Mouse (Mus musculus): ENCODE measurements around the gene Adipor2. TPM values are rescaled to one million over a fixed set of nuclear protein-coding genes. Genes with fewer than 3 reads are reported as not detected.

Adipor2 gene
- polyA plus RNA-seq, 1 experiment = 370 TPM

DNA sequence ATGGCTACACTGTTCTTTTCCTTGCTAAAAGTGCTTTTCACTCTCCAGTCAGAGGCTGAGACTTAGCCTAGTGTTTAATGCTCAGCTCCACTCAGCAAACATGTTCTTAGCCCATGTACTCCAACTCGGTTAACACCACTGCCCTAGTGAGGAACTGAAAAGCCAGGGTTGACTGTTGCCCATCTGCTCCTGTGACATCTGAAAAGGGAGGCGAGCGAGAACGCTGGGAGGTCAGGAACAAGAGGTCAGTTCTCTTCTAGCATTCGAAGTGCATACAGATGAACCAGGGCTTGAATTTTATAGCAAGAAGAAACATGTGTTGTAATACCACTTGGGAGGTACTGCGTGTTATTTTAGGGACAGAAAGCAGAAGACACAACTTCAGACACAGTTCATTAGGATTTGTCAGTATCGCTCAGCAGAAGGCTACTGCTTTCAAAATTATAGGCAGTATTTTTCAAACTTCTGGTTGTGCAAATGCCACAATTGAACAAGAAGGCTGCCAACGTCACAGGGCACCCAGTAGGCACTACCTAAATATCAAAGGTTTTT, 59.4 kb downstream of the Adipor2 start:
- H3K4me3 ChIP-seq (ENCODE audit: insufficient read depth, low read depth, low read length) = no peak overlapping the region
- peak overlapping the region; percentile 17; the same call in 1 of the 2 replicates for H3K27ac ChIP-seq (replicated peaks; ENCODE audit: low read depth, low read length)
- H3K4me1 ChIP-seq (ENCODE audit: control insufficient read depth, insufficient read depth, insufficient read length, low read length) = peaks cover 2% of the 10 kb centered on the region

DNA sequence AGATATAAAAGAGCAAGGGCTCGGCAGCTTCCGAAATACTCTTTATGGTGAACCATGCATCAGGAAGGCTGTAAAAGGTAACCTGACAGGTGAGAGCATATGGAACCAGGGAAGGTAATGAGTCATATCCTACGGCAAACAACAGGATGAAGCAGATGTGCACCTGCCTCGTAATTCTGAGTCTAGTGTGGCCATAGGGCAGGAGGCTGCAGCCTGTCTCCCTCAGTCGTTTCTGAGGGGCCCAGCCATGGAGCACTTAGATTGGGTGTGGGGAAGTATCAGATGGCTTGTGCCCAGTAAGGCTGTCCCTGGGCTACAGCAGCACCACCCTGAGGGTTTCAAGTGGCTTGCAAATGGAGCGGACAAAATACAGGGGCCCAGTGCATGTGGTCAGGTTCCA, 65.0 kb downstream of the Adipor2 start:
- no peak overlapping the region for H3K27ac ChIP-seq (replicated peaks; ENCODE audit: low read depth, low read length)

DNA sequence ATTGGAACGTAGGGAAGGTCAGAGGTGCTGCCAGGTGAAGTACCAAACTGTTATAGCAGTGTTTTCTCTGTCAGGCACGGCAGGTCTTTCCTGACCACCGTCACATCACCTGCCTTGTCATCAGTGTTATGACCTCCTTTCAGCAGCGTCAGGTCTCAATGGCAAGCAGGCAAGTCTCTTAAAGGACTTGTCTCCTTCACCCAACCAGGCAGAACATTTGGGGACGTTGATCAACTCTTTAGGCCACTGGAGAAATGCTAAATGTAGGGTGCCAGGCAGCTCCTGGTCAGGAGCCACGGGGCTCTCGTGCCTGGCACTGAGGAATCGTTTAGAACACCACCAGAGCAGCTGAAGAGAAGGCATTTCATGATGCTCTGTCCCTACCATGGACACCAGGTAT, 65.8 kb downstream of the Adipor2 start:
- H3K4me3 ChIP-seq (ENCODE audit: insufficient read depth, low read depth, low read length) = no peak overlapping the region
- no peaks in the 10 kb centered on the region for H3K4me1 ChIP-seq (ENCODE audit: control insufficient read depth, insufficient read depth, insufficient read length, low read length)
- H3K27ac ChIP-seq (replicated peaks; ENCODE audit: low read depth, low read length) = no peak overlapping the region

More for the DNA sequence above, 65.0 kb downstream of the Adipor2 start:
- Histone ChIP-seq H3K4me1 (ENCODE audit: control insufficient read depth, insufficient read depth, insufficient read length, low read length) (no peaks in the 10 kb centered on the region), H3K4me3 (ENCODE audit: insufficient read depth, low read depth, low read length) (no peak overlapping the region)

DNA sequence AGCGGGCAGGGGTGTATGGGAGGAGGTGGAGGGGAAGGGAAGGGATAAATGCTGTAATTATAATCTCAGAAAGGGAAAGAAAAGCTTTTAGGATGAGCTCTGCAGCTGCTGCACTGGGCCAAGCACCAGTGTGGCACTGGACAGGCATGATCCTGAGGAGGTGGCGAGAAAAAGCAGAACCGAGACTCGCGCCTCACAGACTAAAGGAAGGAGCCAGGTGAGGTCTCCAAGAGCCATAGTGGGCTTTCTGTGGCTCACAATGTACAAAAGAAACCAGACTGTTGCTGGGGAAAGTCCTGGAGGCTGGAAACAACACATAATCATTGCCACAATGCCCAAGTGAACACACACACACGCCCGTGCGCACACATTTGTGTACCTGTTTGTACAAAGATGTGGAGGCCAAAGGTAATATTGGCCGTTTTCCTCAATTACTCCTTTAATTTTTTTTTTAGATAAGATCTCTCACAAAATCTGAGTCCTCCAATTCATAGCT, 66.8 kb downstream of the Adipor2 start:
- H3K4me1 ChIP-seq (ENCODE audit: control insufficient read depth, insufficient read depth, insufficient read length, low read length) = no peaks in the 10 kb centered on the region
- H3K4me3 ChIP-seq (ENCODE audit: insufficient read depth, low read depth, low read length) = no peak overlapping the region
- H3K27ac ChIP-seq (replicated peaks; ENCODE audit: low read depth, low read length) = no peak overlapping the region

DNA sequence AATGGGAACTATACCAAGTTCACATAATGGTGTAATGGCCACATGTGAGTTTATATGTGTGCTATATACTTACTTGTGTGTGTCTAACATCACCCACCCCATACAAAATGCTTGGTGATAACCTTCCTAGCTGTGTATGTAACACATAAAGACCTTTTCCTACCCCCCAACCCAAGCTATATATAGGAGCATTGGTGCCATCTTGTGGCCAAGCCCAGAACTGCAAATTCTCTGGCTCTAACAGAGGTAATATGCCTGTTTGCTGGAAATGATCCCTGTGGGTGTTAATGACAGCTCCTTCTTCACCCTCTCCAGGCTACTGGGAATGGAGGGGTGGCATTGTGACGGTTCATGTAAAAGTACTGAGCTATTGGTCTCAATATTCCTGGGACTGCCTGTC, 69.3 kb downstream of the Adipor2 start:
- H3K27ac ChIP-seq (replicated peaks; ENCODE audit: low read depth, low read length) = no peak overlapping the region
- no peaks in the 10 kb centered on the region for H3K4me1 ChIP-seq (ENCODE audit: control insufficient read depth, insufficient read depth, insufficient read length, low read length)
- no peak overlapping the region for H3K4me3 ChIP-seq (ENCODE audit: insufficient read depth, low read depth, low read length)

DNA sequence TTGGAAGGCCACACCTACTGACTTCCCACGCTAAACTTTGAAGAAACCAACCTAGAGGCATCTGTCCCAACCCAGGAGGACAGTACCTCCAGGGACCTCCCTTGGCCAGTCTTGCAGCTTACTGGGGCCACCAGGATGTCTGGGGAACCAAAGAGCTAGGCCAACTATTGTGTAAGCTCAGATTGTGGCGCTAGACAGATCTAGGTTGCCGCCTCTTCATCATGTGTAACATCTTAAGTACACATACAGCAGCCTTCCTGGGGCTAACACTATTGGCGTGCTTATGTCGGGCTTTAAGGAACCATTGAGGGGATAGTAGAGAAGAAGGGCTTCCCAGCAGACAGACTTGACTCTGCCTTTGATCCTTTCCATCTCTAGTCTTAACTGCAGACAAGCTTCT, 69.7 kb downstream of the Adipor2 start:
- H3K4me1 ChIP-seq (ENCODE audit: control insufficient read depth, insufficient read depth, insufficient read length, low read length) = no peaks in the 10 kb centered on the region
- H3K4me3 ChIP-seq (ENCODE audit: insufficient read depth, low read depth, low read length) = no peak overlapping the region
- H3K27ac ChIP-seq (replicated peaks; ENCODE audit: low read depth, low read length) = no peak overlapping the region

DNA sequence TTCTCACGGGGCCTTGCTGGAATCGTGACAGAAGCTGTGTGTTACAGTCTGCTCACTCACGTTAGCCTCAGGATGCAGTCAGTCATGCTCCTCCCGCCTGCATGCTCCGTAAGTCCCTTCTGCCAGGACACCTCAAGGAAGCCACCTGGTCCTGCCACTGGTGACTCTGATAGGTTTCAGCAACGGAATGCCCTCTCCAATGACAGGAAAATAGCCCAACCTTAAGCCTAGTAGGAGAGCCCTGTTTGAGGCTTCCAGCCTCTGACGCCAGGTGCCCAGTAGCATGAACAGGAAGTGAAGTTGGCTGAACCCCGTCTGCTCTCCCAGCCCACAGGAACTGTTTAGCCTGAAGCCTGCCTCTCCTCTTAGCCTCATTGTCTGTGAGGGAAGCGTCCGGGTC, 71.2 kb downstream of the Adipor2 start:
- Histone ChIP-seq H3K4me3 (ENCODE audit: insufficient read depth, low read depth, low read length) (no peak overlapping the region), H3K4me1 (ENCODE audit: control insufficient read depth, insufficient read depth, insufficient read length, low read length) (no peaks in the 10 kb centered on the region), H3K27ac (replicated peaks; ENCODE audit: low read depth, low read length) (no peak overlapping the region)

DNA sequence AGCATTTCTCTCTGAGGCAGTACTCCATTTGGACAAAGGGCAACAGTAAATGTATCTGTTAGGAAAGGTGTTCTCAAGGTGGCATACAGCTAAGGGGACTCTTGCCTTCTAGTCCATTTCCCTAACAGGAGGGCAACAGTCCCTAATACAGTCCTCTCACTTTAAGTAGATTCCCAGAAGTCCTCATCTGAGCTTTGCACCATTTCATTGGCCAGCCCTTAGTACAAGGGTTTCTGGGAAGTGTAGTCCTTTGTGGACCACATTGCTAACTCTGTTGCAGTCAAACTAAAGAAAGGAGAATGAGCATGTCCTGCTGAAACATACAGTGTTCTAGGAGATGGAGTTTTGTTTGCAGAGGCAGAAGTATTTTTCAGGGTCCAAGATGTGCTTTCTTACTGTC, 76.1 kb downstream of the Adipor2 start:
- Histone ChIP-seq H3K27ac (replicated peaks; ENCODE audit: low read depth, low read length) (no peak overlapping the region), H3K4me1 (ENCODE audit: control insufficient read depth, insufficient read depth, insufficient read length, low read length) (no peaks in the 10 kb centered on the region)

DNA sequence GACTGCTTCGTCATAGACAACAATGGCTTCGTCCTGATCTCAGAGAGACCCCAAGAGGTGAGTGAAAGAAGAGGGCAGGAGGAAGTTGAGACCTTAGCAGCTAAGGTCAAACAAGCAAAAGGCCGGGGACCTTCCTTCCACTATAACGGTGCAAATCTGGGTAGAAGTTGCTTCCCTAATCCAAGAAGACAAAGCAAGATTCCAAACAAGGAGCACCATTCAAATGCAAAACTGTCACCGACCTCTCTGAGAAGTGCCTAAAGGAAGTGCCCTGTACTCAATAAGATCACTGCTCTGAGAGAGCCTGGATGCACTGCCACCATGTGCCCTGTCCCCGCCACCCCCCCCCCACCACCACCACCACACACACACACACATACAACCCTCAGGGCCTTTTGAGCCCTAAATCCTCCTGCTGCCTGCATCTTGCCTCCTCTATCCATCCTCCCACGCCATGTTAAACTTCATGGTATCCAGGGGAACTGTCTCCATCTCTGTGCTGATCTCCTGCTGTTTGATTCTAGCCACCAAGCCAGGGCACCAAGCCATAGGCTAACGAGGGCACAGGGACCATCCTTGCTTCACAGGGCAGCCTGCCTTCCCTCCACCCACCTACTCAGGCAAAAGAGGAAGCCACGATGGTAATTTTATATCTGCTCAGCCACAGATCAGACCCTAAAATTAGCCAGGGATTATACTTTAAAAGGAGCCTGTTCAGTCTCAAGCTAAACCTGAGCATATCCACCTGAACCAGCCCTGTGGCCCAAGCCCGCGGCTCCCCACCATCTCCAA, 79.2 kb downstream of the Adipor2 start:
- H3K4me1 ChIP-seq (ENCODE audit: control insufficient read depth, insufficient read depth, insufficient read length, low read length) = no peaks in the 10 kb centered on the region
- H3K4me3 ChIP-seq (ENCODE audit: insufficient read depth, low read depth, low read length) = no peak overlapping the region
- H3K27ac ChIP-seq (replicated peaks; ENCODE audit: low read depth, low read length) = no peak overlapping the region

More for the DNA sequence above, 76.1 kb downstream of the Adipor2 start:
- no peak overlapping the region for H3K4me3 ChIP-seq (ENCODE audit: insufficient read depth, low read depth, low read length)

DNA sequence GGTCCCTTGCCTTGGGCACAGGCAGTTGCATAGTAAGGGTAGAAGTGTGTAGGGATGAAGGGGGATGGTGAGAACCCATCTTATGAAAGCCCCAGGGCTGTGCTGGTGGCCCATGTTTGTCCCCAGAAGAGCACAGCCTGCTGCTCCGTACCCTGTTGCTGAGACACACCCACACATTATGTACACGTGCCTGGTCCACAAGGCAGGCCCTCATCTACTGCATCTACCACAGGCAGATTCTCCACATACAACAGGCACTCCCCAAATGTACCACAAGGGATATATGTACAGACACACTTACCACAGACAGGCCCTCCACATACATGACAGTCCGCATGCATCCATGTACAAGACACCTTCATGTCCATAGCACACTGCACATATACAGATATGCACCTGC, 80.2 kb downstream of the Adipor2 start:
- Histone ChIP-seq H3K4me1 (ENCODE audit: control insufficient read depth, insufficient read depth, insufficient read length, low read length) (no peaks in the 10 kb centered on the region), H3K27ac (replicated peaks; ENCODE audit: low read depth, low read length) (no peak overlapping the region), H3K4me3 (ENCODE audit: insufficient read depth, low read depth, low read length) (no peak overlapping the region)

DNA sequence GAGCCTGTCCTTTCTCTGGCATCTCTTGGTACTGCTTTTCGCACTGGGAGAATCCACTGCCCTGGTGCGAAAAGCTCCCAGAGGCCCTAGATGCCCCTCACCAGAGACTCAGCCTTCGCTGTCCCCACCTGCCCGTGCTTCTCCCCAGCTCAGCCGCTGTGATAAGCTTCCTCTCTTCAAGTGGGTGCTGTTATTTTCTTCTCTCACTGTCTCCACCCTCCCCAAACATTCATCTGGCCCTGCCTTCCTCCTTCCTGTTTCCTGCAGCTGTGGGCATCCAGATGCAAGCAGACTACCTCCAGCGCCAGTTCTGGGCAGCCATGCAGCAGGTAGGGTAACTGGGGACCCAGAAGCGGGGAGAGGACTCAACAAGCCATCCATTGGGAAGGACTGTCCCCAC, 81.4 kb downstream of the Adipor2 start:
- no peak overlapping the region for H3K4me3 ChIP-seq (ENCODE audit: insufficient read depth, low read depth, low read length)

DNA sequence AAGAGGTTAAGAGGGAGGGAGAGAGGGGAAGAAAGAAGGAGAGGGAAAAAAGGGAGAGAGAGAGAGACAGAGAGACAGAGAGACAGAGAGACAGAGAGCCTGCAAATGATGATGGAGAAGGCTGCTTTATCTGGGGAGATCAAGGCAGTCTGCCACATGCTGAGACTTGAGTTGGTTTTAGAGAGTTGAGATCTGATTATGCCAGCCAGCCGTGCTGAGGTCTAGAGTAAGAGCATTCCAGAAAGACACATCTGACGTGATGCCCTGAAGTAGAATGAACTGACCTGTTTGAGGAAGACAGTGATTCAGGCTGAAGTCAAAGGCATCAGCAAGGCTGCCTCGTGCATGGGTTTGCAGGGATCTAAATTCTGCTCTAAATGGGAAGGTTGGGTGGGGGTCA, 83.7 kb downstream of the Adipor2 start:
- Histone ChIP-seq H3K4me1 (ENCODE audit: control insufficient read depth, insufficient read depth, insufficient read length, low read length) (peaks cover 3% of the 10 kb centered on the region), H3K4me3 (ENCODE audit: insufficient read depth, low read depth, low read length) (no peak overlapping the region), H3K27ac (replicated peaks; ENCODE audit: low read depth, low read length) (no peak overlapping the region)

More for the DNA sequence above, 81.4 kb downstream of the Adipor2 start:
- no peaks in the 10 kb centered on the region for H3K4me1 ChIP-seq (ENCODE audit: control insufficient read depth, insufficient read depth, insufficient read length, low read length)
- no peak overlapping the region for H3K27ac ChIP-seq (replicated peaks; ENCODE audit: low read depth, low read length)

DNA sequence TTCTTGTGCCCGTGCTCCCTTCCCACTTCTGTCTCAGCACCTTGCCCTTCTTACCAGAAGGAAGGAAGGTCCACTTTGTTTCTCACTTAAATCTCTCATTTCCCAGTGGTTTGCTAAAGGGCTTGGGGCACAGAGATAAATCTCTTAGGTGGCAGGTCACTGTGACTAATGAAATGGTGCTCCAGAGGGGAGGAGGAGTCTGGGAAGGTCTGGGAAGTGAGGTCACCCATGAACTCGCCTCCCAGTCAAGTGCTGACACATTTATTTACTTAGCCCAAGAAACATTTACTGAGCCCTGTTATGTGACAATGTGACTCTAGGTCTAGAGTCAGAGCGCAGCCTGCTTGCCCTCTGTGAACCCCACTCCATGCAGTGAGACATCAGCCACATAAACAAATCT, 84.3 kb downstream of the Adipor2 start:
- Histone ChIP-seq H3K27ac (replicated peaks; ENCODE audit: low read depth, low read length) (no peak overlapping the region), H3K4me1 (ENCODE audit: control insufficient read depth, insufficient read depth, insufficient read length, low read length) (peaks cover 7% of the 10 kb centered on the region), H3K4me3 (ENCODE audit: insufficient read depth, low read depth, low read length) (no peak overlapping the region)

DNA sequence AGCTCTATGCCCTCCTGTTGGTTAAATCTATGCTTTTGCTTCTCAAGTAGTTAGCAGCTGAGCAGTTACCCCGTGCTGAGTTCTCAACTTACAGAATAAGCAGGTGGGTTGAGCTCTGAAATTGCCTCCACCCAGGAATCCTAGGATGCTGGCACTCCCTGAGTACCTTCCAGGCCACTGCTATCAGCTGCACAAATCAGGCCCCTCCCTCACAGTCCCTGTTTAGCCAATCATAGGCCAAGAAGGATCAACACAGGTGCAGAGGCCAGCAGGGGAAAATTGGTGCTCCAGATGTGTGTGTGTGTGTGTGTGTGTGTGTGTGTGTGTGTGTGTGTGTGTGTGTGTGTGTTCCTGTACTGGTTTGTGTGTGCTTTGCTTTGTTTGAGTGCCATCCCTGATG, 85.4 kb downstream of the Adipor2 start:
- peaks cover 7% of the 10 kb centered on the region for H3K4me1 ChIP-seq (ENCODE audit: control insufficient read depth, insufficient read depth, insufficient read length, low read length)
- no peak overlapping the region for H3K4me3 ChIP-seq (ENCODE audit: insufficient read depth, low read depth, low read length)
- no peak overlapping the region for H3K27ac ChIP-seq (replicated peaks; ENCODE audit: low read depth, low read length)

DNA sequence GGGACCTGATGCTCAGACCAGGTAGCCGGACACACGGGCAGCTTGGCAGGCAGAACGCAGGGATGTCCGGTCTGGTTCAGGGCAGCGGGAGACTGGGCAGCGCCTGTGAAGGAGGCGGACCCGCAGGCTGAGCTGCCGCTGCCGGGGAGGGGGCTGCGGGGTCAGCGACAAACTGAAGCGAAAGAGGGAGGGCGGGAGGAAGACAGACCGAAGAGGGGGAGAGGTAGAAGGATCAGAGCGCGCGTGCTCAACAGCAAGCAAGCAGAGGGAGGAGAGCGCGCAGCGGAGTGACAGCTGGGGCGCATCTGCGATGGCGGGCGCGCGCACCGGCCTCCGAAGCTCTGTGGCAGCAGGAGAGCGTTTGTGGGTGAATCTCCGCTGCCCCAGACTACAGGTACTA, 87.0 kb downstream of the Adipor2 start, which contains the start of gene Lrtm2:
TSS of gene Lrtm2 (minus strand) at position 261 of the 400 bp plus-strand sequence.
- Histone ChIP-seq H3K27ac (replicated peaks; ENCODE audit: low read depth, low read length) (no peak within 1 kb of the TSS), H3K4me3 (ENCODE audit: insufficient read depth, low read depth, low read length) (no peak within 1 kb of the TSS), H3K4me1 (ENCODE audit: control insufficient read depth, insufficient read depth, insufficient read length, low read length) (peaks cover 7% of the 10 kb centered on the region)

DNA sequence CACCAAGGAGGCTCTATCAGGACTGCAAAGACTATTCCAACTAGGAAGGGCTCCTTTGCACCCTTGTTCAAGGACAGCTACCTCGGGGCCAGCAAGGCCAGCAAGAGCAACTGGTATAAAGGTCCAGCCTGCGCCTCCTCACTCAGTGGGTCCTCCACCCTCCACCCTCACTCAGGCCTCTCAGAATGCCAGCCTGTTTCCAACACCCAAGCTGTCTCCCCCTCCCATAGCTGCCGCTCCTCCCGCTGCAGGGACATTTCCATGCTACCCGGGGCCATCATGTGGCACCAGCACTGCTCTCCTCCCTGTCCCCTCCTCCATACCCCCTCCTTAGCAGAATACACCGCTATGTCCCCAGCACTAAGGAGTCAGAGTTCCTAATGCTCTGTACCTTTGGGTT, 87.6 kb downstream of the Adipor2 start:
- Histone ChIP-seq H3K4me1 (ENCODE audit: control insufficient read depth, insufficient read depth, insufficient read length, low read length) (peaks cover 7% of the 10 kb centered on the region), H3K4me3 (ENCODE audit: insufficient read depth, low read depth, low read length) (no peak overlapping the region), H3K27ac (replicated peaks; ENCODE audit: low read depth, low read length) (no peak overlapping the region)

All from brown adipose tissue, adult 24 weeks (tissue).